Mouse (Mus musculus) midbrain, postnatal 0 days (tissue): ENCODE data around the gene Mybbp1a. TPM values are rescaled to one million over a fixed set of nuclear protein-coding genes. Genes with fewer than 3 reads are reported as not detected.
A peak's percentile ranks its signal among the peaks of the same experiment; 100 is the strongest.

Source experiments
- ATAC-seq: fragments of 200-750 bp; cut with Nextera tagmentation; 2 replicates; pipeline ENCODE4 v1.8.0; 2017; ENCODE audit warnings: moderate number of reproducible peaks, mild to moderate bottlenecking, moderate TSS enrichment, moderate library complexity; ENCODE audit not compliant: low FRiP score
- DNase-seq: peaks from one replicate; pipeline ENCODE4 v3.0.0-alpha.2; 2015; ENCODE audit warnings: low spot score
- H3K27ac ChIP-seq: fragments of 300-500 bp; sonication (generic); 2 replicates; pipeline ENCODE4 v1.5.1; 2014; ENCODE audit warnings: low read depth, mild to moderate bottlenecking, low read length, mixed read lengths
- H3K27me3 ChIP-seq: fragments of 300-500 bp; sonication (generic); 2 replicates; pipeline ENCODE4 v1.6.1; 2014; ENCODE audit warnings: low read length, control low read depth, mixed read lengths; ENCODE audit not compliant: insufficient read depth
- H3K36me3 ChIP-seq: fragments of 300-500 bp; sonication (generic); 2 replicates; pipeline ENCODE4 v1.6.1; 2014; ENCODE audit warnings: low read length, control low read depth, mixed read lengths; ENCODE audit not compliant: insufficient read depth
- H3K4me1 ChIP-seq: fragments of 300-500 bp; sonication (generic); 2 replicates; pipeline ENCODE4 v1.6.1; 2014; ENCODE audit warnings: mild to moderate bottlenecking, control low read depth, antibody characterized with exemption, low read length, mixed read lengths; ENCODE audit not compliant: insufficient read depth
- H3K4me2 ChIP-seq: fragments of 300-500 bp; sonication (generic); 2 replicates; pipeline ENCODE4 v1.6.1; 2014; ENCODE audit warnings: low read depth, mild to moderate bottlenecking, low read length, mixed read lengths; ENCODE audit not compliant: poor library complexity, severe bottlenecking
- H3K4me3 ChIP-seq: fragments of 300-500 bp; sonication (generic); 2 replicates; pipeline ENCODE4 v1.5.1; 2014; ENCODE audit warnings: low read depth, mild to moderate bottlenecking, low read length, moderate library complexity
- H3K9ac ChIP-seq: fragments of 300-500 bp; sonication (generic); replicated peaks from 2 replicates; pipeline ENCODE4 v1.6.1; 2014; ENCODE audit warnings: mild to moderate bottlenecking, low read length, moderate library complexity, mixed read lengths; ENCODE audit not compliant: poor library complexity, severe bottlenecking
- H3K9me3 ChIP-seq: fragments of 300-500 bp; sonication (generic); 2 replicates; pipeline ENCODE4 v1.6.1; 2016; ENCODE audit warnings: low read length, control low read depth
- CTCF ChIP-seq: IDR thresholded peaks from 2 replicates; pipeline ENCODE4 v1.5.1; 2016; ENCODE audit warnings: antibody characterized with exemption, mild to moderate bottlenecking
- WGBS: fragments of 180-500 bp; shearing (Covaris S2); extraction: QIAGEN DNeasy Blood & Tissue Kit; methylation state at CpG from one replicate; pipeline ENCODE4 v1.1.7; 2014; 5-methylcytosine and 5-hydroxymethylcytosine counted together
- polyA plus RNA-seq: library from polyadenylated mRNA; unstranded; fragments of >200 nt; fragmentation: Nextera tagmentation; extraction: Ambion mirVana; gene quantifications from 2 replicates; pipeline ENCODE4 v1.2.1, GENCODE M21; 2015
- total RNA-seq: library from RNA; depleted of rRNA; stranded (reverse); fragments of >200 nt; gene quantifications from 2 replicates; pipeline ENCODE4 v1.2.3, GENCODE M21; 2014

The Mybbp1a gene
- total and polyA plus RNA-seq, 2 experiments from 2014 or later, result 25.9 to 50.0 TPM

DNA sequence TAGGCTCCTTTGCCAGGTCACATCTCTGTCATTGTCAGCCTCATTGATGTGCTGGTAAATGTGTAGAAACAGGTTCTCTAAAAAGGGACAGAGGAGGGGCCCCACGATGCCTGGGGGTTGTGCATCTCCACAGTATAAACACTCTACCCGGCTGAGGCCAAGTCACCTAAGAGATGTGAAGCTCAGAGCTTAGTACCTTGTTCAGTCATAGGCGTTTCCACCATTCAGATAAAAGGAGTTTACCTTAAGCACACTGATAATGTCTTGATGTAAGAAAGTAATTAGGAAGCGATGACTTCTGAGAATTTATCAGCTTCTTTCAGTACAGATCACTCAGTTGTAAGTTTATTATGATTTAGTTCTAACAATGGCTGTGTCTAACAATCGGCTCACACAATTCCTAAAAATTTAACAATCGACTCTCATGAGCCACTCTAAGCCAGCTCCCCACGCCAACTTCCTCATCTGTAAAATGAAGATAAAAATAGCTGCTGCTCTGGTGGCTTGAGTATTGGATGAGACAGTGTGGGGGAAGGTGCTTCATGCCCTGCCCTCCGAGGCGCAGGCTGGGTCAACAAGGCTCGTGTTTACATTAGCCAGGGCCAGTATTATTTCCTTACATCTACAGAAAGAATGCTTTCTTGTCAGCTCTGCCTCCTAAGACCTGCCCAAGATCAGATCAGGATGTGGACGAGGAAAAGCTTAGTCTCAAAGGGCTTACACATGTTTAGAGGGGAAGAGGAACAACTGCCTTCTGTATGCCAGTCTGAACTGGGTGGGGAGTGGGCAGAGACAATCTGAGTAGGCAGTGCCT, 25.7 kb downstream of the Mybbp1a start:
- WGBS, result 58% methylated on average over 11 of the region's 11 CpGs
- Histone ChIP-seq H3K27ac (no peak overlapping the region), H3K27me3 (no peaks in the 10 kb centered on the region), H3K4me3 (no peak overlapping the region), H3K36me3 (peaks cover 4% of the 10 kb centered on the region; the same call in 1 of the 2 replicates), H3K9me3 (no peaks in the 10 kb centered on the region), H3K4me2 (no peak overlapping the region), H3K9ac (no peak overlapping the region), H3K4me1 (no peaks in the 10 kb centered on the region)
- ATAC-seq (no peak), DNase-seq (no peak)
- TF ChIP-seq CTCF, result no peak

DNA sequence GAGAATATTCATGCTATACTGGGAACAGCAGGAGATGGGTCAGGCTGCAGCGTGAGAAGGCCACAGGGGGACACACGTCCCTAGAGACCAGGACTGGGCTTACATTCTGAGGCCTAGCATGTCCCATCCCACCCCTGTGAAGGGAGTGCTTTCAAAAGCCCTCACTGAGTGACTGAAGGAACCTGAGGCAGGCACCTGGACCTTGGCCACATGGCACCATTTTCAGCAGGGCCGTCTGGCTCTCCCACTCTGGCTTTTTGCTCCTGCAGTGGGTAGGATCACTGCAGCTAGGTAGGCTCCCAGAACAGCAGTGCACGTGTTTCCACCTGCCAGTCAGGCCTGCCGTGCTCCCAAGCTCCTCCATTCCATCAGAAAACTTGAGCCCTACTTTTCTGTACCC, 27.4 kb downstream of the Mybbp1a start:
- DNase-seq (no peak), ATAC-seq (no peak)
- no peaks in the 10 kb centered on the region for H3K27me3 ChIP-seq
- WGBS, result 72% methylated on average over 5 of the region's 5 CpGs
- H3K9ac ChIP-seq, result no peak overlapping the region
- H3K4me2 ChIP-seq, result no peak overlapping the region
- no peak overlapping the region for H3K27ac ChIP-seq
- H3K9me3 ChIP-seq, result no peaks in the 10 kb centered on the region
- H3K4me3 ChIP-seq, result no peak overlapping the region
- peaks cover 9% of the 10 kb centered on the region; the same call in 1 of the 2 replicates for H3K36me3 ChIP-seq
- H3K4me1 ChIP-seq, result no peaks in the 10 kb centered on the region
- no peak for TF ChIP-seq CTCF

DNA sequence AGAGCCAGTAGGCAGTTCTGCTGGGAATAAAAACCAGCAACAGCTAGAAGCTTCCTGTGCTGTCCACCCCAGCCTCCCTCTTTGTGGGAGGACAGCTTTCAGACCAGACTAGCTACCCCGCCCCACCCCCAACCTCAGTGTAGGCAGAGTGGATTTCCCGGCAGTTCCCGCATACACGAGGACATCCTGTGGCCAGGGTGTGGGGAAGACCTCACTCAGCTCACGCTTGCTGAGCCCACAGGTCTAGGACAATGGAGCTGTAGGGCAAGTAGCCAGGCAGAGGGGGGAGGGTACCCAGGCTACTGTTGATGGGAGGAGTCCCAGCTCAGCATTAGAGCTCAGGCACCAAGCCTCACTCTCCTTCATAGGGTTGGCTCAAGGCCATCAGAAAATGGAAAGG, 28.1 kb downstream of the Mybbp1a start:
- Histone ChIP-seq H3K9me3 (no peaks in the 10 kb centered on the region), H3K27ac (no peak overlapping the region), H3K4me3 (no peak overlapping the region), H3K4me2 (no peak overlapping the region), H3K9ac (no peak overlapping the region), H3K27me3 (no peaks in the 10 kb centered on the region), H3K36me3 (peaks cover 9% of the 10 kb centered on the region), H3K4me1 (no peaks in the 10 kb centered on the region)
- DNase-seq, result peak; percentile 51
- no peak for TF ChIP-seq CTCF
- ATAC-seq, result no peak
- WGBS, result 25% methylated on average over 5 of the region's 5 CpGs

DNA sequence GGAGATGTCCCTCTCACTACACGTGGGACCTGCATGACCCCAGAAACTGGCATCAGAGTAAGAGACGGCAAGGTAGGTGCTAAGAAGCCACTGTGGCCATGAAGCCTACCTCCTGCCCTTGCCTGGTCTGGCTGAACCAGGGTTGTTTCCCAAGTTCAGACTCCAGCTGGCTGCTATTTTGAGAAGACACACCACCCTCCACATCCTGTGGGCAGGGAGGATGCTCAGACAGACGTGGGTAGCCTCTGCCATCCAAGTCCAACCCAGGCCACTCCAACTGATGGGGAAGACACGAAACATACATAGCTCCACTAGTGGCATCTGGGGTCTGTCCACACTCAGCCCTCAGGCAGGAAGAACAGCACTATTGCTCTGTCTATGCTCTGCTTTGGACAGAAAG, 28.8 kb downstream of the Mybbp1a start:
- Histone ChIP-seq H3K27me3 (no peaks in the 10 kb centered on the region), H3K4me2 (no peak overlapping the region), H3K4me3 (no peak overlapping the region), H3K9ac (no peak overlapping the region), H3K27ac (no peak overlapping the region), H3K4me1 (no peaks in the 10 kb centered on the region), H3K9me3 (no peaks in the 10 kb centered on the region), H3K36me3 (peaks cover 9% of the 10 kb centered on the region; the same call in 1 of the 2 replicates)
- TF ChIP-seq CTCF, result no peak
- 72% methylated on average over 4 of the region's 4 CpGs for WGBS
- ATAC-seq (no peak), DNase-seq (no peak)

DNA sequence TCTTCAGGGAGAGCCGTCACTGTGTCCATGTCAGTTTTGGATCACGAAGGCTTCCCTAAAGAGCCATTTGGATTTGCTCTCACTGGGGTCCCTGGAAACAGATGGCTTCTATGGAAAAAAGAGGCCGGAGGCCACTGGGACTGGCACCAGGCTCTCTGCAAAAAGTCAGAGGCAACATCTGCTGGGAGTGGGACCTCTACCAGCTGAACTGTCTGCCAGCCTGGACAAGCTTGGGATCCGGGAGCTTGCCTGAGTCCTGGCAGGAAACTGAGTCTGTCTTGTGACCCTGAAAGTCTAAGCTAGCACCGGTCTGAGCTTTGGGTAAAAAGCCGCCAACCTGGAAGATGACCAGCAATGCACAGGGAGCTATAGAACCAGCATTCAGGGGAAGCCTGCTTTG, 30.2 kb downstream of the Mybbp1a start:
- DNase-seq, result no peak

DNA sequence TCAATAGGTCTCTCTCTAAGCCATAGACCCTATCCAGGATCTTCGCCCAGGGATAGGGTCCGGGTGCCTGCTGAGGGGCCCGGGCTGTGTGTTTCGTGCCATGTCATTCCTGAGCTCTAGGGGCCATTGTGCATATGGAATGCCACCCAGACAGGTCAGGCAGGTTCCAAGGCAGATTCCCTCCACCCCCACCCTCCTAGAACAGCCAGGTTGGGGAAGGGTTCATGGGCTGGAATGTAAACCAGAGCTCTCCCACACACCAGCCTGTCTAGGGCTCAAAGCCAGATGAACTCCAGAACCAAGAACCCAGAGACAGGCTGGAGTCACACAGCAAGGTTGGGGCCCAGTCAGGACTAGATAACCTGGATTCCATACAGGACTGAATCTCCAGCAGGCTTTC, 32.4 kb downstream of the Mybbp1a start:
- no peak overlapping the region for H3K4me2 ChIP-seq
- TF ChIP-seq CTCF, result no peak
- ATAC-seq (no peak), DNase-seq (no peak)
- H3K4me3 ChIP-seq, result no peak overlapping the region
- no peaks in the 10 kb centered on the region for H3K27me3 ChIP-seq
- no peaks in the 10 kb centered on the region for H3K4me1 ChIP-seq
- H3K9me3 ChIP-seq, result no peaks in the 10 kb centered on the region
- H3K9ac ChIP-seq, result no peak overlapping the region
- H3K36me3 ChIP-seq, result peaks cover 9% of the 10 kb centered on the region; the same call in 1 of the 2 replicates
- no peak overlapping the region for H3K27ac ChIP-seq
- WGBS, result 91% methylated on average over 4 of the region's 4 CpGs

More for the DNA sequence above, 30.2 kb downstream of the Mybbp1a start:
- H3K4me3 ChIP-seq, result no peak overlapping the region
- H3K9ac ChIP-seq, result 0 out of 2 replicates have a peak overlapping the region, but pooled peaks have one; percentile 14
- 79% methylated on average over 6 of the region's 6 CpGs for WGBS
- no peaks in the 10 kb centered on the region for H3K4me1 ChIP-seq
- H3K27ac ChIP-seq, result no peak overlapping the region
- H3K4me2 ChIP-seq, result no peak overlapping the region
- ATAC-seq, result no peak
- peaks cover 9% of the 10 kb centered on the region; the same call in 1 of the 2 replicates for H3K36me3 ChIP-seq
- TF ChIP-seq CTCF, result no peak
- H3K27me3 ChIP-seq, result no peaks in the 10 kb centered on the region
- no peaks in the 10 kb centered on the region for H3K9me3 ChIP-seq
